Mouse (Mus musculus): ENCODE measurements around the gene Mlph. TPM values are rescaled to one million over a fixed set of nuclear protein-coding genes. Genes with fewer than 3 reads are reported as not detected.

Gene Mlph
- total RNA-seq (2021), result 1 to 10 TPM; 3.9 to 4.9 TPM
- long read RNA-seq, experiment 1, full-length matches to known transcripts, result 1 of 3 reads
- long read RNA-seq, experiment 1, partial matches to known transcripts, result 0 of 3 reads
- long read RNA-seq, experiment 1, other reads (novel, unspliced or antisense), result 2 of 3 reads
- long read RNA-seq, experiment 2, full-length matches to known transcripts, result 5 of 6 reads
- long read RNA-seq, experiment 2, partial matches to known transcripts, result 0 of 6 reads
- long read RNA-seq, experiment 2, other reads (novel, unspliced or antisense), result 1 of 6 reads

DNA sequence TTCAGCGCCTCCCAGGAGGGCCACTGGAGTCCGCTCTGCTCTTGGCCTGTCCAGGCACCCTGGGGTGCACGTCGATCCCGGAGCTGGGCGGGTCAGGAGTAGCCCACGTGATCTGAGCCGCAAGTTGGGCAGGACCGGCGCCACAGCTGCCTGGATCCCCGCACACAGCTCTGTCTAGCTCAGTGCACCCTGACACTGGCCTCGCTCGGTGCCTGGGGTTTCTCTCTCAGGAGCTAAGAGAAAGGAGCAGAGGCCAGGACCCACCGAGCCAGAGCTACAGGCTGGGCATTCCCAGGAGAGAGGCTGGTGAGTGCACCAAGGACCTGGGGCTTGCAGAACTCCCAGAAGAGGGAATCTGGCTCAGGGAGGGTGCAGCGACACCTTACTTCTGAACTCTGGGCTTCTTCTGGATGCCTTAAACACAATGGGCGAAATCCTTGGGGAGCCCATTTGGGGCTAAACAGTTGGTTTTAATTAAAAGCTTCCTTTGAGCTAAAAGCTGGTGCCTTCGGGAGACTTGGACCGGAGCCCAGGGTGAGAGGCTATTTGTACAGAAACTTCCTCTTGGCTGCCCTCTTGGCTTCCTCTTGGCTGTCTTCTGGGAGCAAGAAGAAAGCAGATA, at the start of gene Mlph:
Gene Mlph, plus strand, starts transcription at position 138 of the 622 bp plus-strand sequence.
- DNase-seq (ENCODE audit: low spot score in 2 of 2), result no peak

DNA sequence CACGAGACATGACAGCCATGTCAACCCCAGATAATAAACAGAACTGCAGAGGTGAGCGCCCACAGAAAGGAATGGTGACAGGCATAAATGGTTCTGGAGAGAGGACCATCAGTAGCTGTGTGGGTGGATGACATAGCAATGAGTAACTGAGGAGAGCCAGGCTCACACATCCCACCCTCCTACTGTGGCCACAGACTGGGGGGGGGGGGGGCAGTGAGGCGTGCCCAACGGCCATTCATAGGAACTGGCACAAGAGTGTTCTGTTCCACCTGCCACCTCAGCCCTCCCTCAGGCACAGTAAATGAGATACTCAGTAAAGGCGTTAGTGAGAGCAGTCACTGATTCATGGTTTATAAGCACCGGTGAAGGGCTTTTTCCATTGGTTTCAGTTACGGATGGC, 48.2 kb upstream of the Mlph start:
- no peak for DNase-seq (ENCODE audit: low spot score in 2 of 2)

DNA sequence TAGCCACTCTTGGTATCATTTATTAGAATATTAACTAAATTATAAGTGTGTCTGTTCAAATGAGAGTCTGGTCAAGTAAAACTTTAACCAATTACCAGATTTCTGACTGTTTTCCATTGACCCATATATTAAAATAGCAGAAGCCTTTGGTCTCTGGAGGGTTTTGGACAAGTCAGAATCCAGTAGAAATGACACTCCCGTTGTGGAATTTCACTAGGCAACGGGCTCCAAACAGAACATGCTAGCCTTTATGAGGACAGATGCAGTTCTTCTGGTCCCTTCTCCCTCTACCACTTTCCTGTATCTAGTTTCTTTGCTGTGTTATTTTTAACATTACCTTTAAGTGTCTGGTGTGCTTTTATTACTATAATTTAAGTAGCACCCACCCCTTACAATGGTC, 44.3 kb upstream of the Mlph start:
- DNase-seq (ENCODE audit: low spot score in 2 of 2), result no peak

DNA sequence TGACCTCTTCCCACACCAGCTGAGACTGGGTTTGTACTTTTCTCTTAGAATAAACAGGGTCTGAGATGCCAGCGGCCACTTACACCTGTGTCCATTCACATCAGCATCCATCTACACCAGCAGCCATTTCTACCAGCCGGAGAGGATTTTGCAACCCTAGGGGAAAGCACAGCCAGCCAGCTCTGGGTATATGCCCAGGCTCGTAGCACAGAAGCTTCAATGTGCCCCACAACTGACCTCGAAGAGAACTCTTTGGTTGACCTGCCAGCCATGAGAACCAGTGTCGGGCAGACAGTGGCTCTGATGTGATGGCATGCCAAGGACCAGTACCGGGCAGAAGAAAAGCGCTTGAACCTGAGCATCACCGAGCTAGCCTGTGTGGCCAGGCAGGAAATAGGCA, 39.5 kb upstream of the Mlph start:
- DNase-seq (ENCODE audit: low spot score in 2 of 2), result no peak

DNA sequence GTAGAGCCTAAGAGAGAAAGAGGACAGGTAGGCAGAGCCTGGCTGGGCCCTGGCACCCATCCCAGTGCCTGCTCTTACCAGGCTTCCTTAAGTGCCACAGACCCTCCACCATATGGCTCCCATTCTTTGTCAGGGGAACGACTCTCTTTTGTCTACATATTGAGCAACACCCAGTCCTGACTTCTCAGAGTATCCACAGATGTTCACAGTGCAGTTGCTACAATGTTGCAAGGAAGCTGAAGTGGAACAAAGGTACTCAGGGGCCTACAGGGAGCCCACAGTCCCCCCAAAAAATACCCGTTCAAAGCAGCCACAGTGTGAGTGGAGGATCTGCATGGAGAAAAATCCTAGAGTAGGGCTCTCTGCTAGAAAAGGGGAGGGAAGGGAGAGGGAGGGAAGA, 38.9 kb upstream of the Mlph start:
- no peak for DNase-seq (ENCODE audit: low spot score in 2 of 2)

DNA sequence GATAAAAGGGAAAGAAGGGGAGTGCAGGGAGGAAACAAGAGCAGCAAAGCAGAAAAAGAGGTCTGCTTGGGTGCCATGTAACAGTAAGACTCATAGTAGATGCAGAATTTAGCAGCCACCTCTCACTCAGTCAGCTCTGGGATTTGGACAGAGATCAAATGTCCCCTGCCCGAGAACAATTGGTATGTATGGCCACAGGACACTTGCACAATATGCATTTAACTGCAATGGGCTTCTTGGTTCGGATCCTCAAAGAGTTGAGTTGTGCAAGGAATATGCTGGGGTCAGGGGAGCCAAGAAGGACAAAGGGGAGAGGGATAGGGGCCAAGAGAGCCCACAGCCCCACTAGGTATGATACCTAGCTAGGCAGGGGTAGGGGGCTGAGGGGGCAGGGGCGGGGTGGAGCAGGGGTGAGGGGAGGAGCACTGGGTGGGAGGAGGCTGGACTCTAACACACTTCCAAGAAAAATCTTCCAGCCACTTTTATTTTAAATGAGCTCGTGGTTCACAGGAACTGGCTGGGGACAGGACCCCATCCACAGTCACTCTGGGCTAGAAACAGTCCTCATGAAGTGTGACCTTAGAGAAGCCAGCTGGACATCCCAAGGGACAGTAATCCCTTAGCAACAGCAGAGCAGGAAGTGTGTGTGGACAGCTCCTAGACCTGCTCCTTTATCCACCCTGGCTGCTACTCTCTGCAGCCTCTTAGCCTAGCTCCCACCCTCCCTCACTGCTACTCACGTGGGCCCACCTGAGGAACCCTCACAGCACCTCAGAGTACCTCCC, 38.2 kb upstream of the Mlph start:
- DNase-seq (ENCODE audit: low spot score in 2 of 2), result no peak

DNA sequence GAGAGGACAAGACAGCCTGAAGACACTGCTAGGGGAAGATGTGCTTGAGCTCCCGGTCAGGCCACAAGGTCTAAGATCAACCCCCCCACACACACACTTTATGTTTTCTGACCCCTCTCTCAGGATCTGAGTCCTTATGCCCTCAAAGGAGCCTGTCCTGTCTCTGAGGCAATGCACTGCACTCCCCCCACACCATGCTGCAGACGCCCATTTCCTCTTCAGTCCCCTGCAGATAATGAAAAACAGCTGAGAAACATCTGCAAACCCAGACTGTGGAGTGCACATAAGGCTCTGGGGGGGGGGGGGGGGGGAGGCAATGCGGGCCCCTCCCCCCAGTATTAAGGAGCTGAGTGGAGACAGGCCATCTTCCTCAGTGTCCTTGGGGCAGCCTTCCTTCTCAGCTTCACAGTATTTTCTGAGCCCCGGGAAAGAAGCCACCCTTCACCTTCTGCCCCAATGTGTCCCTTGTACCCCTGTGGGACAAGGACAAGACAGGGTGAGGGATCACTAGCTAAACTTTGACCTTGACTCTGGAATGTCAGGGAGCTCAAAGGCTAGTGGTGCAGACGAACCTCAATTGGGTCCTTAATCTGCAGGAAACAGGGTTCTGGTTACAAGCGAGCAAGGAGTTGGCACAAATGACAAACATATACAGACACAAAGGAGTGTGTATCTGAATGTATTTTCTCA, 29.0 kb upstream of the Mlph start:
- DNase-seq (ENCODE audit: low spot score in 2 of 2), result no peak

DNA sequence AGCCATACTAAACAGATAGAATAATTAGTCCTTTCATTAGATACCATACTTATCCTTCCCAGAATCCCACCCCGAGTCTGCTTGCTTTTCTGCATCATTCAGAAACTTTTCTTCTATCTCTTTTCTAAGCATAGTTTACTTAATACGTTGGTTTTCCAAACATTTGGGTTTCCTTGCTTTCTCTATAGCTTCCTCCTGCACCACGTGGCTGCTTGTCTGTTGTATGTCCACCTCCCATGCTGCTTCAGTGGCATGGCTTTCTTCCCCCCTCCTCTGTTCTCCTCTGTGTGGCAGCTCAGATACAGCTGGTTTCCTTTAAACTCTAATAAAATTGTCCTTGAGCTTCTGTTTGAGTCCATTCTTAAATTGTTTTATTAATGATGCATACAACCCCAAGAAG, 20.4 kb upstream of the Mlph start:
- DNase-seq (ENCODE audit: low spot score in 2 of 2), result no peak

DNA sequence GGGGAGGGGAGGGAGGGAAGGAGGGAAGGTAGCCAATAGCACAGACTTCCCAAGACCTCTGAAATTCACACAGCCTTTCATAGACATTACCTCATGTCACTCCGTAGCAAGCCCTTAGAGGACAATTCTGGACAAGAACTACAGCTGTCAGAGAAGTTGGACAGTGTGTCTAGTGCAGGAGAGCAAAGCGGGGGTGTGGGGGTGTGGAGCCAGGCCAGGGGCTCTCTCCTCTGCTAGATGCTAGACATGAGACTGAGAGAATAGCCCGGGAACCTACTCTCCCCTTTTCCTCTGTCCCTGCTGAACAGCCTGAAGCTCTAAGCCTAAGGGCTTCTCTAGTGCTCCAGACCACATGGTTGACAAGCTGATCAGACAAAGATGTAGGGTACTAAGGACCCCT, 19.9 kb upstream of the Mlph start:
- no peak for DNase-seq (ENCODE audit: low spot score in 2 of 2)

DNA sequence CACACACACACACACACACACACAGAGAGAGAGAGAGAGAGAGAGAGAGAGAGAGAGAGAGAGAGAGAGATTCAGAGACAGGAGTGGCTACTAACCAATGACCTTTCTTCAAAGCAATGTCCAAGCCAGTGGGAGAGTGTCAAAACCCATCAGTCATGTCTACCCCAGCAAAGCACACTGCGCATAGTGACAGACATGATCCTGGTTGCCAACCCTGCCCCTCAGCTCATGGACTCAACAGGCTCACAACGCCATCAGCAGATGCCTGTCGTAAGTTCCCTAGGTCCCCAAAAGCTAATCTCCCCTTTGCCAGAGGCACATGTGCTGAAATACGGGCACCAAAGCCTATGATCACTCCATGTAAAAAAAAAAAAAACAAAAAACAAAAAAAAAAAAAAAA, 18.6 kb upstream of the Mlph start:
- DNase-seq (ENCODE audit: low spot score in 2 of 2), result no peak

DNA sequence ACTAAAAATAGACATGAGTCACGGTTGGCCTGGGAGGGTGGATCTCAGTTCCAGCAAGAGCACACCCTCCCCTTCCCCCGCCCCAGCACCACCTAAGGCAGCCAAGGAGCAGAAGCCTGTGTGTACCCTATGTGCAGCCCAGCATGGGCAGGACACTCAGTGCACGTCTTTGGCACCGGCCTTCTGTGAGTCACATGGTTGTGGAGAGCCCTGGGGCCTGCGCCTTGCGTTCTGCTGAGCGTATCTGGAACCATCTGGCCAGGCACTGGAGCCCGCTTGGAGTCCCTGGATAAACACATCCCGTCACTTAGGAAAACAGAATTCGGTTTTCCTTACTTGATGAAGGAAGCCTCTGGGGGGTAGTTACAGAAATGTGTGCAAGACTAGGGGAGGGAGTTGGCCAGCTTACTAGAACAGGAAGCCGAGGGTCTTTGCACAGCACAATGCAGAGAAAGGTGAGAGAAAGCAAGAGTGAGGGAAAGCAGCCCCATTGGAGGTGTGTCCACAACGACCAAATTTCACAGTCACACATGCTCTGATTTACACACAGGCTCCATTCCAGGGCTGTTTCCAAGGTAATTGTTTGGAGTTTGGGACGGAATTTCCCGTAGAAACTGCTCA, 18.0 kb upstream of the Mlph start:
- peak; percentile 17 to 37 for DNase-seq (ENCODE audit: low spot score in 2 of 2)

DNA sequence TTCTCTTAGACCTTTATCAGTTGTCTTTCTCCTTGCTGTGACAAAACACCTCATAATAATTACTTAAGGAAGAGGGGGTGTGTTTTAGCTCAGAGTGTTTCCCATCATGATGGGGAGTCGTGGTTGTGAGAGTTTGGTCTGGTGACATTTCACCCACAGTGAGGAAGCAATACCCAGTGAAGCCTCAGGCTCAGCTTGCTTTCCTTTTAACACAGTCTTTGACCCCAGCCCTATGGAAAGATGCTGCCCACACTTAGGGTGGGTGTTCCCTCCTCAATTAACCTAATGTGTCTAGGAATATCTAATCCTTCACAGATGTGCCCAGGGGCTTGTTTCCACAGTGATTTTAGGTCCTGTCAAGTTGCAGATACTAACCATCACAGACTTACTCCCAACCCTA, 16.9 kb upstream of the Mlph start:
- no peak for DNase-seq (ENCODE audit: low spot score in 2 of 2)

DNA sequence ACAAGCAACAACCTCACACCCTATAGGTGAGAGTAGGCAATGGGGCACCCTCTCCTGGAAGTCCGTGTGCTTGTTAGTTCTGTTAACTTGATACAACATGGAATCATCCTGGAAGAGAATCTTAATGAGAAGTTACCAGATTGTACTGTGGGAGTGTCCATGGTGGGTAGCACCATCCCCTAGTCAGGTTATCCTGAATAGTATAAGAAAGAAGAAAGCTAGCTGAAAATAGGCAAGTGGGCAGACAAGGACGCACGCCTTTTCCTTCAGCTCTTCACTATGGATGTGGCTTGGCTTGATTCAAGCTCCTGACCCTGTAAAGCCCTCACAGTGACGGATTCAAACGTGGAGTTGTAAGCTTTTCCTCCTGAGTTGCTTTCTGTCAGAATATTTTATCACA, 15.1 kb upstream of the Mlph start:
- DNase-seq (ENCODE audit: low spot score in 2 of 2), result no peak

DNA sequence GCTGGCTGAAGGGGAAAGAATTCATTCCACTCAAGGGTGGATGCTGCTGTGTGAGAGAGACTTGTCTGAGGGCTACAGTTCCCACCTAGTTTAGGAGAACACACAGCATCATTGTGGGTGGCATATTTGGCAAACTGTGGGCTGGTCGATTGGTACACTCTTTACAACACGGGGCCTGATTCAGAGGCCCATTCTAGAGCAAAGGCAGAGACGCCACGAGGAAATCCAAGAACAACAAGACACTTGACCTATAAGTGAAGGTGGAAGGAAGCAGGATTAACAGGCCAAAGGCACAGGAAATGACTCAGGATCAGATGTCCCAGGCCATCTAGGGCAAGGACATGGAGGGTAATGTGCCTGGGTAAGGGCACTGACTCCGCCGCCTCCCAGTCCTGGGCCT, 14.5 kb upstream of the Mlph start:
- DNase-seq (ENCODE audit: low spot score in 2 of 2), result no peak

DNA sequence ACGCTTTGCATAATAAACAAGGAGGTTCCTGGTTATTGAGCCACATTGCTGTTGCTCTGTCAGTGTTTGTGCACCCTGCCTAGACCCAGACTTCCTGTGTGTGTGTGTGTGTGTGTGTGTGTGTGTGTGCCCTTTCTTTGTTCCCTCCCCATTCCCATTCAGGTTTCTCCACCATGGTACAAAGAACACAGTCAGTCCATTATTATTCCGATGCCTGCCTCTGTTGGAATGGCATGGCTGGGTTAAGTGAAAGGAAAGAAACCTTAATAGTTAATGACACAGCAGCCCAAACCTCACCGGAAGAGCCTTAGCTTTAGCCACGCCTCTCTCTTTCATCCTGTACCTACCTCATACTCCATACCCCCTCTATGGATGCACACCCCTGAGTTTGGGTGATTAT, 13.6 kb upstream of the Mlph start:
- no peak for DNase-seq (ENCODE audit: low spot score in 2 of 2)

DNA sequence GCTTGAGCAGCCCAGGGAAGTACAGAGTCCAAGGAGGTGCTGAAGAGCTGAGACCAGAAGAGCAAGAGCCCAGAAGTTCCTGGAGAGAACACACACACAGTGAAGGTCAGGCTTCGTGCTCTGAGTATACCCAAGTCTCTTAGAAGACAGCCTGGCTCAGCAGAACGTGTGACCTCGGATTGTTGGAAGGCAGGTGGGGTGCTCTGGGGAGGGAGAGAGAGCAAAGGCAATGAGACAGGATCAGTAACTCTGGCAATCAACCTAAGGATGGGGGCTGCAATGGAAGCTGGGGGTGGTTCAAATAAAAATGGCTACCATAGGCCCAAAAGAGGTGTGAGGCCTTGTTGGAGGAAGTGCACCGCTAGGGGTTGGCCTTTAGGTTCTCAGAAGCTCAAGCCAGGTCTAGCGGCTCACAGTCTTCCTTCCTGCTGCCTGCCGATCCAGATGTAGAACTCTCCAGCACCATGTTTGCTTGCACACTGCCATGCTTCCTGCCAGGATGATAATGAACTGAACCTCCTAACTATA, 13.1 kb upstream of the Mlph start:
- no peak for DNase-seq (ENCODE audit: low spot score in 2 of 2)

DNA sequence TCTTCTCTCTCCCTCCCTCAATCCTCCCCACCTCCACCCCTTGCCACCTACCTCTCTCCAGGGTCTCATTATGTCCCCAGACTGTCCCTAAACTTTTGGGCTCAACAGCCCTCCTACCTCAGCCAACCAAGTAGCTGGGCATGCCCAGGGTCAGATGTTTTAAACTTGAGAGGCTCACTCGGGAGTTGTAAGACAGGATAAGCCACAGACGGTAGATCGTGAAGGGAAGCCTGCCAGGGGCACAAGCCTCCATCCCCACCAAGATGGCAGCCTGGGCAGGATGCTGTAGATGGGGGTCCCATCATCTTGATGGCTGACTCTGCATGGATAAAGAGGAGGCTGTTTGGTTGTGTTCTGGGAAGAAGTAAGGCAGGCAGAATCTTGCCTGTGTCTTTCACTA, 12.1 kb upstream of the Mlph start:
- DNase-seq (ENCODE audit: low spot score in 2 of 2), result no peak

DNA sequence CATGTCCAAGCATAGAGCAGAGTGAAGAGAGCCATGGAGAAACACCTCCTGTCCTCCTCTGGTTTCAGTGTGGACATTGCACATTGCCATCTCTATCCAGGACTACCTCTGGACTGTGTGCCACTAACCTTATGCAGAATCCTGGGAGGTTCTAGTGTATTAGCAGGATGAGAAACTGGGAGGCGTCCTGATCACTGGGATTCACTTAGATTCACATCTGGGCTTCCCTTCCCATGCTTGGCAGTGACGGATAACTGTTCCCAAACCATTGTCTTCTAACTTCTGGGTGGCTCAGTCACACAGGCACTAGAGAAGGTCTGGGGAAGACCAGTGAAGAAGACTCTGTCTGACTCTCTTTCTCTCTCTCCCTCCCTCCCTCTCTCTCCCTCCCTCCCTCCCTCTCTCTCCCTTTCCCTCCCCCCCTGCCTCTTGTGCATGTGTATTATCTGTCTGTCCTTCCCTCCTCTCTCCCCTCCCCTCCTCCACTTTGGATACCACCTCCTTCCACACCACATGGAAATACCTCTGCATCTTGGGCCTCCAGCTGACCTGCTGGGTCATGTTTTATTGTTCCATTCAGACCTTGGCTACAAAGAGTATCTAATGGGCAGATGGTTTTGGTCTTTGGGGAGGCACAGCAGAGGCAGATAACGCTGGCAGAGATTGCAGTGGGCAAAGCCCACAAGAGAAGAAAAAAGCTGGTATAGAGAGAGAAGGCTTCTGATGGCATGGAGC, 11.5 kb upstream of the Mlph start:
- DNase-seq (ENCODE audit: low spot score in 2 of 2), result no peak

DNA sequence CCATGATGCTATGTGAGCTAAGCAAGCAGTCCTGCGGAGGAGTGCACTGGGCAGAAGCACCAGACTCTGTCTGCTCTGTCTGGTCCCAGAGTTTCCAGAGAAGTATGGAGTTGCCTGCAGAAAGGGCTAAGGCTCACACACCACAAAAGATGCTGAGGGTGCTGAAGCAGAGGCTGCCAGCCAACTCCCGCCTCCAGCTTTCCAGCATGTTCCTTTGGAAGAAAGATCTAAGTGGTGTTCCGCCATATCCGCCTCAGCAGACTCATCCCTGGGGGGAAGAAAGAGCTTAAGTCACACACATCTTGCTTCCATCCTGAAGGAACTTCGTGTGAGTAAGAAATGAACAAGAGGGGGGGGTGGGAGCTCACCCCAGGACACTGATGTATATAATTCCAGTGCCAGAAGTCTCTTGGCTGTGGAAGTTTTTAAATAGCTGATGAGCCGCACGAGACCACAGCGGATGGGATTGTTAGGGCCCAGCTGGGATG, 10.9 kb upstream of the Mlph start:
- no peak for DNase-seq (ENCODE audit: low spot score in 2 of 2)

DNA sequence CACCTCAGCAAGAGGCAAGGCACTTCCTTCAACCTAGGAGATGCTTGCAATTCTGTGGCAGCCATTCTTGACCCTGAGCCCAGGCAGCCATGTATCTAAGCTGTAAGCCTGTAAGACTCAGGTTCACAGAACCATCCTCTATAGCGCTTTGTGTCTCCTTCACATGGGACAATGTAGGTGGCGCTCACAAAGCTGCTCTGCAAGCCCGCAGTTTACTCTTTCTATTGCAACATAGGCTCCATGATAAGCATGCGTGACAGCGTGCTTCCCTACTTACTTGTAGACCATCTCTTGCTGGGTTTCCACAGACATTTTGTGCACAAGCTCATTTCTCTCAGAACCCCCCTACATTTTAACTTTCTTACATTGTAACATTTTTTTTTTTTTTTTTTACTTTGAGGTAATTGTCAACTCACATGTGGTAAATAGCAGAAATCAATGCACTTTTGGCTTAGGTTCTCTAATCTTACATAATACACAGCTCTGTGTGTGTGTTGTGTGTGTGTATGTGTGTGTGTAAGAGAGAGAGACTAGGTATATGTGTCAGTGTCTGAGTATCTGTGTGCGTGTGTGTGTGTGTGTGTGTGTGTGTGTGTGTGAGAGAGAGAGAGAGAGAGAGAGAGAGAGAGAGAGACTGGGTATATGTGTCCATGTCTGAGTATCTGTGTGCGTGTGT, 10.0 kb upstream of the Mlph start:
- DNase-seq (ENCODE audit: low spot score in 2 of 2), result no peak

Data from adrenal gland, adult 18-20 months (tissue).